Mouse (Mus musculus) kidney, postnatal 4 days (tissue): ENCODE measurements around the gene Ptger1.

Experiments used
- DNase-seq, 2 experiments: peaks; one replicate each; pipeline ENCODE4 v3.0.0; 2021; ENCODE audit warnings: mixed read lengths in 2 of 2

Gene Ptger1

GRCm38 (mm10) chr8:83697374-83698220, 31.1 kb downstream of the Ptger1 start:
- DNase-seq, result peak; percentile 51 to 68

- peak; percentile 50 to 67 for DNase-seq
These were observed 31.8 kb downstream of the Ptger1 start for GRCm38 (mm10) chr8:83698291-83698660.

GRCm38 (mm10) chr8:83698661-83699453, 32.4 kb downstream of the Ptger1 start, which contains the start of gene Pkn1:
Pkn1 (minus strand) TSS chr8:83699179.
- peak; percentile 88 to 93 for DNase-seq

- no peak for DNase-seq
These were observed 33.1 kb downstream of the Ptger1 start for GRCm38 (mm10) chr8:83699566-83699965.

GRCm38 (mm10) chr8:83700423-83701085, 34.1 kb downstream of the Ptger1 start:
- no peak for DNase-seq

- no peak for DNase-seq
These were observed 36.9 kb downstream of the Ptger1 start for GRCm38 (mm10) chr8:83703426-83703825.

- DNase-seq, result no peak
These were observed 39.9 kb downstream of the Ptger1 start for GRCm38 (mm10) chr8:83706411-83706810.

- DNase-seq, result no peak
These were observed 41.1 kb downstream of the Ptger1 start for GRCm38 (mm10) chr8:83707554-83707953.

GRCm38 (mm10) chr8:83714676-83715030, 48.2 kb downstream of the Ptger1 start:
- no peak for DNase-seq

- peak; percentile 92 to 96 for DNase-seq
These were observed 48.7 kb downstream of the Ptger1 start, which contains the start of gene Ddx39 for GRCm38 (mm10) chr8:83715031-83715690. Ddx39 (plus strand) TSS chr8:83715177.

- DNase-seq, result no peak
These were observed 49.3 kb downstream of the Ptger1 start for GRCm38 (mm10) chr8:83715771-83716170.

GRCm38 (mm10) chr8:83716563-83716962, 50.1 kb downstream of the Ptger1 start:
- DNase-seq, result no peak

GRCm38 (mm10) chr8:83719048-83719447, 52.6 kb downstream of the Ptger1 start:
- DNase-seq, result no peak

GRCm38 (mm10) chr8:83719693-83720092, 53.2 kb downstream of the Ptger1 start:
- no peak for DNase-seq

GRCm38 (mm10) chr8:83721405-83722025, 55.0 kb downstream of the Ptger1 start:
- DNase-seq, result peak; percentile 71 to 82
